Mouse (Mus musculus) layer of hippocampus, postnatal 14 days (tissue): ENCODE measurements at regions not wholly inside any gene's neighbourhood (a gene's known extent, or its start where the extent isn't known, plus 50 kb on each side); places are given as distances from the start of the nearest gene placed in this dataset.

Experiments
- DNase-seq, 2 experiments: peaks; one replicate each; pipeline ENCODE4 v3.0.0; 2021 to 2022; ENCODE audit warnings: low spot score in 2 of 2, mixed read lengths in 1 of 2

- DNase-seq: no peak
Measured at GRCm38 (mm10) chr3:114279653-114280052, 249.3 kb downstream of the Col11a1 start.

- no peak for DNase-seq
Measured at GRCm38 (mm10) chr3:114319444-114319843, 289.1 kb downstream of the Col11a1 start.

GRCm38 (mm10) chr3:114334334-114334733 lies 304.0 kb downstream of the Col11a1 start:
- DNase-seq: no peak

GRCm38 (mm10) chr3:114343714-114344113 lies 313.4 kb downstream of the Col11a1 start:
- DNase-seq: peak in 1 of 2 experiments; percentile 46

- DNase-seq: no peak
Measured at GRCm38 (mm10) chr3:114380044-114380443, 349.7 kb downstream of the Col11a1 start.

GRCm38 (mm10) chr3:114403467-114403866 lies 373.1 kb downstream of the Col11a1 start:
- DNase-seq: no peak
